Mouse (Mus musculus) heart, embryonic 14.5 days (tissue): ENCODE measurements at regions not wholly inside any gene's neighbourhood (a gene's known extent, or its start where the extent isn't known, plus 50 kb on each side); places are given as distances from the start of the nearest gene placed in this dataset.

ENCODE experiments used
- ATAC-seq: fragments of 200-750 bp; cut with Nextera tagmentation; 2 replicates; pipeline ENCODE4 v1.8.0; 2017; ENCODE audit warnings: low read depth, moderate TSS enrichment; ENCODE audit not compliant: insufficient number of reproducible peaks, insufficient read depth, low FRiP score
- H3K27ac ChIP-seq, 2 experiments: fragments of 200-500 bp in 1 of 2; fragments of 300-500 bp in 1 of 2; sonication (generic) in 1 of 2; replicated peaks in 1 of 2; 2 replicates each; pipeline ENCODE4 v1.5.1; 2012 to 2014; ENCODE audit warnings: low read depth in 2 of 2, low read length in 2 of 2, control low read depth in 1 of 2, mild to moderate bottlenecking in 1 of 2, mixed read lengths in 1 of 2; ENCODE audit not compliant: control insufficient read depth in 1 of 2, insufficient read depth in 1 of 2
- H3K27me3 ChIP-seq: fragments of 300-500 bp; sonication (generic); 2 replicates; pipeline ENCODE4 v1.6.1; 2014; ENCODE audit warnings: mild to moderate bottlenecking, low read length, control low read depth; ENCODE audit not compliant: control insufficient read depth, insufficient read depth
- H3K36me3 ChIP-seq: fragments of 300-500 bp; sonication (generic); 2 replicates; pipeline ENCODE4 v1.6.1; 2014; ENCODE audit warnings: mild to moderate bottlenecking, control low read depth, low read length, mixed read lengths; ENCODE audit not compliant: control insufficient read depth, insufficient read depth
- H3K4me1 ChIP-seq, 2 experiments: fragments of 200-500 bp in 1 of 2; fragments of 300-500 bp in 1 of 2; sonication (generic) in 1 of 2; 2 replicates each; pipeline ENCODE4 v1.6.1; 2012 to 2014; ENCODE audit warnings: low read length in 2 of 2, control low read depth in 1 of 2, mixed read lengths in 1 of 2; ENCODE audit not compliant: control insufficient read depth in 2 of 2, insufficient read depth in 2 of 2
- H3K4me2 ChIP-seq: fragments of 300-500 bp; sonication (generic); 2 replicates; pipeline ENCODE4 v1.6.1; 2014; ENCODE audit warnings: mild to moderate bottlenecking, low read length
- H3K4me3 ChIP-seq, 2 experiments: fragments of 200-500 bp in 1 of 2; fragments of 300-500 bp in 1 of 2; sonication (generic) in 1 of 2; 2 replicates each; pipeline ENCODE4 v1.5.1; 2012 to 2014; ENCODE audit warnings: low read length in 2 of 2, mild to moderate bottlenecking in 2 of 2, control low read depth in 1 of 2, low read depth in 1 of 2, moderate library complexity in 1 of 2; ENCODE audit not compliant: control insufficient read depth in 1 of 2, insufficient read depth in 1 of 2
- H3K9ac ChIP-seq: fragments of 300-500 bp; sonication (generic); 2 replicates; pipeline ENCODE4 v1.6.1; 2014; ENCODE audit warnings: mild to moderate bottlenecking, low read length
- H3K9me3 ChIP-seq: fragments of 300-500 bp; sonication (generic); 2 replicates; pipeline ENCODE4 v1.6.1; 2016; ENCODE audit warnings: low read length, control low read depth; ENCODE audit not compliant: control insufficient read depth
- WGBS: fragments of 180-500 bp; shearing (Covaris S2); extraction: QIAGEN DNeasy Blood & Tissue Kit; methylation state at CpG from one replicate; pipeline ENCODE4 v1.1.7; 2014; 5-methylcytosine and 5-hydroxymethylcytosine counted together

DNA sequence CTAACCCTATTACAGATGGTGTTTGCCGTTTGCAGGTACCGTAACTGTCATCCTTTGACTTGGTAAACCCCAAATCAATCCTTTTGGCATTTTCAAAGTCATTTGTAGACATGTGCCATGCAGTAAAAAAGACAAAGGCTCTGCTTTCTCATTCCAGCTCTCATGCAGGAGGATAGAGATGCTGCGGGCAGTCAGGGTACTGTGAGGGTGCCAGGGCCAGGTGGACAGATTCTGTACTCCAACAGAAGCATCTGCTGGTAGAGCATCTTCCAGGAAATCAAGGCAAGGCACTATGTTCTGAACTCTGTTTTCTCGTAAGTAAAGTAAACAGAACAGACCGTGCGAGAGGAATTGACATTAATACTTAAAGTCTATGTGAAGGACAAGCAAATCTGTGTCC is 123.2 kb upstream of the Prr30 start:
- H3K4me2 ChIP-seq, result no peak overlapping the region
- H3K27me3 ChIP-seq, result no peaks in the 10 kb centered on the region
- H3K9ac ChIP-seq, result no peak overlapping the region
- 90% methylated on average over 6 of the region's 6 CpGs for WGBS
- no peaks in the 10 kb centered on the region for H3K36me3 ChIP-seq
- no peak overlapping the region for H3K27ac ChIP-seq
- no peaks in the 10 kb centered on the region for H3K9me3 ChIP-seq
- H3K4me3 ChIP-seq, result no peak overlapping the region
- ATAC-seq, result no peak
- peaks cover 0 to 2% of the 10 kb centered on the region in 2 experiments; a peak in 1 of 4 replicates for H3K4me1 ChIP-seq

DNA sequence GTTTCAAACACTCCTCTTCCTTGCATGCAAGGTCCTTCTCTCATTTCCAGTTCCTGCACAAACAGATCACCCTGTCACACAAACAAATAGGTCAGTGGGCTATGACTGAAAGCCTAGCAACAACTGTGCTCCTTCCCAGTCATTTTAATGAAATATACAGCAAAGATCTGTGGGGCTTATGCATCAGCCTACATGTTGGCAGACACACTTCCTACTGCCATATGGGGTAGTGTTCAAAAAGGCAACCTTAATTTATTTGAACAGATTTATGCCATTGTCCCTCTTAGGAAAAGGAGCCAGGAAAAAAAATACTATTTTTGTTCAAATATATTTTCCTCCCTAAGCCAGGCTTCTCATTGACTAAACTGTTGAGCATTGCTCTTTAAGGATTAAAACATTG is 107.8 kb upstream of the Prr30 start:
- Histone ChIP-seq H3K27ac (no peak overlapping the region), H3K4me3 (no peak overlapping the region), H3K9me3 (no peaks in the 10 kb centered on the region), H3K36me3 (no peaks in the 10 kb centered on the region), H3K9ac (no peak overlapping the region), H3K27me3 (no peaks in the 10 kb centered on the region), H3K4me2 (no peak overlapping the region), H3K4me1 (no peaks in the 10 kb centered on the region)
- no peak for ATAC-seq

- Histone ChIP-seq H3K9me3 (no peaks in the 10 kb centered on the region), H3K4me1 (no peaks in the 10 kb centered on the region), H3K4me3 (no peak overlapping the region), H3K36me3 (no peaks in the 10 kb centered on the region), H3K27ac (no peak overlapping the region), H3K4me2 (no peak overlapping the region), H3K27me3 (no peaks in the 10 kb centered on the region), H3K9ac (no peak overlapping the region)
- ATAC-seq, result no peak
- WGBS, result 43% methylated on average over 4 of the region's 4 CpGs
These were observed 104.4 kb upstream of the Prr30 start for GRCm38 (mm10) chr14:101304487-101305032.

GRCm38 (mm10) chr14:101297841-101298240 is 97.7 kb upstream of the Prr30 start:
- Histone ChIP-seq H3K9ac (no peak overlapping the region), H3K4me1 (no peaks in the 10 kb centered on the region), H3K4me2 (no peak overlapping the region), H3K27ac (no peak overlapping the region), H3K4me3 (no peak overlapping the region), H3K36me3 (no peaks in the 10 kb centered on the region), H3K27me3 (no peaks in the 10 kb centered on the region), H3K9me3 (no peaks in the 10 kb centered on the region)
- 94% methylated on average over 3 of the region's 3 CpGs for WGBS
- no peak for ATAC-seq

- no peaks in the 10 kb centered on the region for H3K9me3 ChIP-seq
- no peak overlapping the region for H3K4me3 ChIP-seq
- no peak for ATAC-seq
- H3K27me3 ChIP-seq, result no peaks in the 10 kb centered on the region
- no peak overlapping the region for H3K27ac ChIP-seq
- H3K9ac ChIP-seq, result no peak overlapping the region
- WGBS, result 24% methylated on average over 7 of the region's 7 CpGs
- no peaks in the 10 kb centered on the region for H3K36me3 ChIP-seq
- no peak overlapping the region for H3K4me2 ChIP-seq
- H3K4me1 ChIP-seq, result no peaks in the 10 kb centered on the region
These were observed 94.6 kb upstream of the Prr30 start for GRCm38 (mm10) chr14:101294693-101295092.

- Histone ChIP-seq H3K36me3 (no peaks in the 10 kb centered on the region), H3K9me3 (no peaks in the 10 kb centered on the region), H3K27me3 (no peaks in the 10 kb centered on the region), H3K27ac (no peak overlapping the region; a peak in 1 of 4 replicates), H3K4me2 (no peak overlapping the region), H3K9ac (no peak overlapping the region), H3K4me1 (peaks cover 0 to 3% of the 10 kb centered on the region in 2 experiments; a peak in 1 of 4 replicates), H3K4me3 (no peak overlapping the region)
- ATAC-seq, result peak; percentile 68; the same call in 1 of the 2 replicates
- 26% methylated on average over 4 of the region's 4 CpGs for WGBS
These were observed 87.6 kb upstream of the Prr30 start for GRCm38 (mm10) chr14:101287755-101288154.

DNA sequence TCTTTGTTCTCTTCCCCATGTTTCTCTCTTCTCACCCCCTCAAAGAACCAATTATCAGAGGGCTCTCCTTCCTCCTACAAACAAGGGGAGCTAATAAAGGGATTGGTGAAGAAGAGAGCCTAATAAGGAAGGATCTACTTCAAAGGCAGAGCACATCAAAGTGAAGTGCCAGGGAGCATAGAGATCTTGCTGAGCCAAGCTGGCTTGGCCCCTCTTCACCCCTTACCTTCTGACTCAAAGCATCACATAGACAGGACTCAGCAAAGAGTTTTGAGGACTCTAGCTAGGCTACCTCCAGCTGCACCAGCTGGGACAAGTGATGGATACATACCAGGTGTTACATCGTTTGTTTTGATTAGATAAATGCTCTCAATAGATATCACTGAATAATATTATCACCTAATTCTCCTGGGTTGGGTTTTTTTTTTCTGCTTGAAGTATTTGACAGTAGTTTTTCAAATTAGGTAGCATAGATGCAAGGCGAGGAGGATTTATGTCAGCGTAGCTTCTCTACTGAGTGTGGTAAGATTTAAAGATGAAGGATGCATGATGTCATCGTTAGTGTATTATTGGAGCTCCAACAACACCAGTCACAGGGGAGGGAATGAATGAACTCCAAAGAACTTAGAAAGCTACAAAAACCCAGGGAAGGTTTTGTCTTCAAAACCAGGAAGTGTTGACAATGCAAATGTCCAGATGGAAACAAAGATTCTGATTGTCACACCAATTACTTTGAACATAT is 69.1 kb upstream of the Prr30 start:
- Histone ChIP-seq H3K9me3 (no peaks in the 10 kb centered on the region), H3K9ac (no peak overlapping the region), H3K27me3 (no peaks in the 10 kb centered on the region), H3K36me3 (no peaks in the 10 kb centered on the region), H3K4me1 (no peaks in the 10 kb centered on the region), H3K27ac (no peak overlapping the region), H3K4me3 (no peak overlapping the region), H3K4me2 (no peak overlapping the region)
- no peak for ATAC-seq
- 32% methylated on average over 4 of the region's 4 CpGs for WGBS

DNA sequence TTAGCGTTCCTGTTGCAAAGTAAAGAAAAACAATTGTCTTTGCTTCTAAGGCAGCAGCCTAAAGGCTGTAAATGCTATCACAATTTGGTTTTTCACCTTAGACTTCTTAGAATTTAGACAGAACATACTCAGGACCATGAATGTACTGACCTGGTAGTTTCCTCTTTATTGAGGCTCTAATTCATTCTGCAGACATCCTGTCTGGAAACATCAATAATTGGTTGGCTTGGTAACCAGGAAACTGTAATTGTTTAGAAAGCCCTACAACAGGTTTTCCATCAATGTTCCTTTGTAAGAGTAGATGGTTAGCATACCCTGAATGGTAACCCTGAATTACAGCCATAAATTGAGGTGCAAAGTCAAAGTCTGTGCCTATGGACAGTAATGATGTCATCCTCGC is 67.4 kb upstream of the Prr30 start:
- no peak for ATAC-seq

More for the DNA sequence above, 67.4 kb upstream of the Prr30 start:
- 90% methylated on average over 2 of the region's 2 CpGs for WGBS
- H3K4me3 ChIP-seq, result no peak overlapping the region
- no peak overlapping the region for H3K4me2 ChIP-seq
- H3K36me3 ChIP-seq, result no peaks in the 10 kb centered on the region
- no peaks in the 10 kb centered on the region for H3K27me3 ChIP-seq
- H3K4me1 ChIP-seq, result no peaks in the 10 kb centered on the region
- no peak overlapping the region for H3K9ac ChIP-seq
- H3K27ac ChIP-seq, result no peak overlapping the region
- H3K9me3 ChIP-seq, result no peaks in the 10 kb centered on the region
